Mouse (Mus musculus) gastrocnemius, adult 18-20 months (tissue): ENCODE data around the gene Ttyh3. TPM values are rescaled to one million over a fixed set of nuclear protein-coding genes. Genes with fewer than 3 reads are reported as not detected.

Experiments
- DNase-seq: peaks from one replicate; pipeline ENCODE4 v3.0.0; 2021; ENCODE audit warnings: low spot score
- total RNA-seq, 2 experiments: library from RNA; stranded (reverse); gene quantifications; 2 replicates each; pipeline ENCODE4 v1.2.3; 2021

The Ttyh3 gene
- total RNA-seq, 2 experiments from 2014 or later: 4.1 to 5.4 TPM

DNA sequence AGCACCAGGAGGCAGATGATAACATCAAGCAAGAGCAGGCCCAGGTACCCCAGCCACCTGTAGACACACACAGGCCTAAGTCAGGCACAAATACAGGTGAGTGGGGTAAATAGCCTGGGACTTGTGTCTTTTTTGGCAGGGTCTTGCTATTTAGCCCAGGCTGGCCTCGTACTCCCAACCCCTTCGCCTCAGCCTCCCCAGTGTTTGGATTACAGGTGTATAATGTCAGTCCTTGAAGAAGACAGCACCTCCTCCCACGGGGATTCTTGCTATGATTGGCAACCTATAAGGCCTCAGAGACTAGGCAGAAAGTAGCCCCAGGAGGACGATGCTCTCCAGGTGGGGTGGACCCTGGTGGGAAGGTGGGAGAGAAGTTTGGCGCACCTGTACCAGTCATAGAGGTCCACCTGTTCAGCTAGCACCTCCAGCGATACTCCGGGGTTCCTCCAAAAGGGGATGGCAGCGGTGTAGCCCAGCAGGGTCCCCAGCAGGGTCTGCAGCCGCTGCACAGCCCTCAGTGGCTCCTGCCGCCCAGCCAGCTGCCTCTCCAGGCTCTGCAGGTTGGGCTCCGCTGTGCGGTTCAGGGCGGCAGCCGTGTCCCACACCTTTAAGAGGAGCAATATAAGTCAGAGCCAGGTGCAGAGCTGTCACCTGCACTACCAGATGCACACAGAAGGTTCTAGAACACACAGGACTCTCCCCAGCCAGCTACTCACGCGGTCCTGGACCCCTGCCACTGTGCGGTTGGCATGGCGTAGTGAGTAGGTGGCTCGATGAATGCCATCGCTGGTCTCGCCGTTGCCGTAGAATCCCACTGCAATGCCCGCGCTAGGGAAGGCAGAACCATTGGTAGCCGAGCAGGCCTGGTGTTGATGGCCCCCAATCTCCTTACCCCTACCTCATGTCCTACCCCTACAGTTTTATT lies 13.8 kb downstream of the Ttyh3 start:
- no peak for DNase-seq

DNA sequence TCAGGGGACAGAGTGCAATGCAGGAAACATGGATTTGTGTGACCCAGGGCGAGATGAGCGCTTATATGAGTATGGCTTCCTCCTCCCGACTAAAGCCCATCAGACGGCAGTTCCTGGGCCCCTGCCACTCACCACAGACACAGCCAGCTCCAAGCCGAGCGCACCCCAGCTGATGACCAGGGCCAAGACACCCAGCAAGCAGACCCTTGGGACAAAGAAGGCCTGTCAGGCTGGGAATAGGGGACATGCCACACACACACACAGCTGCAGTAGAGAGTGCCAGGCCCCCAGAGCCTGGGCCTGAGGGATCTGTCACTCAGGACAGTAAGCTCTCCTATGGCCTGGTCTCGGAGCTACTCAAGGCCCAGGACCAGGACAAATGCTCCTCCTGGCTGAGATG lies 15.4 kb downstream of the Ttyh3 start:
- no peak for DNase-seq

DNA sequence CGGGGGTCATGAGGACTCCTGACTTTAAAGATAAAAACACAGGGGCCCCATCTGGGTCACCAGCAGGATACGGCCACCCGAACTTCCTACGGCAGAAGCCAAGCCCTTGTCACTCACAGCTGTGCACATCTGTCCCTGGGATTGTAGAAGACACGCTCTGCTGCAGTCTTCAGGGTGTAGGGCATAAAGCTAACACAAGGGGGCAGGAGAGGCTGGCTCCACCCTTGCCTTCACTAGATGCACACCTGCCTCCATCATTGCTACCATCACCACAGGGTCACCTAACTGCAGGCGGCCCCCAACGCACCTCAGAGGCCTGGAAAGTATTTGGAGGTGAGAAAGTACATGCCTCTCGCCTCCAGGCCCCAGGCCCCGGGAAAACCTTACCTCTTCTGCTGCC lies 19.8 kb downstream of the Ttyh3 start:
- no peak for DNase-seq

DNA sequence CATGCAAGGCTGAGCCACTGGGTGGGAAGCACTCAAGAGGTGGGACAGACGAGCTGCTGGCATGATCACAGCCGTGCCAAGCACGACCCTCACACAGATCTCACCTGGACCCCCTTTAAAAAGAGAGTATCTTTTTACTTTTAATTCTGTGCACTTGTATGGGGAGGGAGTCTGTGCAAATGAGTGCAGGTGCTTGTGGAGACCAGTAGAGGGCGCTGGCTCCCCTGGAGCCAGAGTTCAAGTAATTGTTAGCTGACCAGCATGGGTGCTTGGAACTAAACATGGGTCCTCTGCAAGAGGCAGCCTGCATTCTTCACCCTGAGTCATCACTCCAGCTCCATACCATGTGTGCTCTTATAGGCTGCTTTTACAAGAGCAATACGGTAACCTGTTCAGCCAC lies 21.3 kb downstream of the Ttyh3 start:
- no peak for DNase-seq

DNA sequence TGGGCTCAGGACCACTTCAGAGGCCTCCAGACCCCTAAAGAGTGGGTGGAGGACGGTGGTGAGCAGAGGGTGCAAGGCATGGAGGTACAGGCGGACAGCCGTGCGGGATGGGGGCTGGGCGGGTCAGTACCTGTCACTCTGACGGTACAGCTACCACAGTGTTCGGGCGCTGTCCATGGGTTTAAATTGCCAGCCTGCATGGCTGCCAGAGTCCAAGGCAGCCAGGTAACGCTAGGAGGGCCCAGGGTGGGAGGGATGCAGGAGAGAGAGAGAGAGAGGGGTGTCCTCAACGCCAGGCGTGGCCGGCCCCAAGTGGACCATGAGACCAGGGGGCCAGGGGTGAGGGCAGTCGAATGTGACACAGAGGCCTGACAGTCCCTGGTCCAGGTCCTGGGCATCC lies 23.9 kb downstream of the Ttyh3 start:
- no peak for DNase-seq

DNA sequence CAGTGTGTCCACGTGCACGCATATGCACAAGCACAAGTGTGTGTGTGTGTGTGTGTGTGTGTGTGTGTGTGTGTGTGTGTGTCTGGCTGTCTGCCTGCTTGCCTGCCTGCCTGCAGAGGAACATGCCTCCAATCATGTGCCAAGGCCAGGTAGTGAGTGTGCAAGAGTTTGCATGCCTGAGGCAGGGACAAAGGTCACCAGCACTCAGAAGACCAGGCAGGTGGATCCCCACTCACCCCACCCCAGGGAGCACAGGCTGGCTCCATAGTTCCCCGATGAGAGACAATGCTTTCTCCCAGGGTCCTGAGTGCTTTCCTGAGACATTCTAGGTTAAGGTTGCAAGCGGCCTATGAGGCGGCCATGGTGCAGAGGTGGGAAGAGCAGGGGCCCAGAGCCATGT lies 24.6 kb downstream of the Ttyh3 start:
- no peak for DNase-seq

DNA sequence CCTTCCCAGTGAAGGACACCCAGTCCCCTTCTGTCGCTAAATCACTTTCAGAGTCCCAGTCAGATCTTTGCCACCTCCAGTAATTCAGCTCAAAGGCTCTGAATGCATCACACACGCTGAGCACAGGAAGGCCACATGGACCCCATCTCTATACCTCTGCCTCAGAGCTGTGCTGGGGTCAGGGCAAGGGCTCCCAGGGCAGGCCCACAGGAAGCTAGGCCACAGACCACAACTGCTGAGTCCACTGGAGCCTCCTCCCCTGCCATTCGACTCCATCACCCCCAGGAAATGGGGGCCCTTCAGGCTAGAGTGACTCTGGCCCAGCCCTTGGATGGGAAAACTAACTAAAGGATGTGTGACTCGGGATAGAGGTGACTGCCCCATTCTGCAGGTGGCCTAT lies 25.0 kb downstream of the Ttyh3 start:
- no peak for DNase-seq

DNA sequence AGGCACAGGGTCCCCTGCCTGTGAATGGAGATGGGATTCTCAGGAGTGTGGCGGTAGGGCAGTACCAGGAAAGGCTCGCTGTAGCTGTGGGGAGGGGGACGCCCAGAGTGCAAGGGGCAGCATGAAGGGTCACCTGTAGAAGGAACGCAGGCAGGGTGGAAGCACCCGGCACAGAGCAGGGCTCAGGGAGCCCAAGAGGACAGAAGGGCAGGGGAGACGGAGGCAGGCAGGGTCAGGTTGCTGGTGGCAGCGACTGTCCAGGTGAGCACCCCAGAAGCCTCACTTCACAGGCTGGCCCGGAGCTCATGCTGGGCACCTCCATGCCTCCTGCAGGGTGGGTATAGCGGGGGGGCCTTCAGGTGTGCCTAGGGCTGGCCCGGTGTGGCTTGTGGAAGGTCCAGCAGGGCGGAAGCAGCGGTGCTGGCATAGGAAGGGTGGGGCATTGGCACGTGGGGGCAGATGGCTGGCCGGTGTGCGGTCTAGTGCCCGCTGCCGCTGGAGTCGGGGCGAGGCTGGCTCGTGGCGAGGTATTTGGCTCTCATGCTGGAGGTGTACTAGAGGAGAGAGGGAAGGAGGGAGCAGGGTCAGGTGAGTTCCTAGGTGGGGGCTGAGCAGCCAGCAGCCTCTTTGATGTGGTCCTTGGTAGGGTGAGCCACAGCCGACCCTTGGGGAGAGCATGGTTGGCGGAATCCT lies 25.7 kb downstream of the Ttyh3 start:
- no peak for DNase-seq

DNA sequence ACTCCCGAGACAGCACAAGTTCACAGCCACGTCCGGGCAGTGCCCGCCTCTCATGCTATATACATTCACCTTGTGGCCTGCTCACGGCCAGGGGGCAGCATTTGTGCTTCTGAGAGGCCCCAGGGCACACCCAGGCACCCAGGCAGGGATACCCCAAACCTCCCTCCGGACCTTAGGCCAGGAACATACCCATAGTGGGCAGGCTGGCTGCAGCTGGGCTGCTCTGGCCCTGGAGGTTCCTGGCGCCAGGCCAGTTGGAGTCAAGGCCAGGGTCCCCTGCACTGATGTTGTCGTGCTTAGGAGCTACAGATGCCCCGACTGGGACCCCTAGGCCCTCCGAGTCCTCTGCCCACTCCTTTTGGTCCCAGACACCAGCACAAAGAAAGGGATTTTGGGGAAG lies 27.3 kb downstream of the Ttyh3 start:
- DNase-seq: no peak

DNA sequence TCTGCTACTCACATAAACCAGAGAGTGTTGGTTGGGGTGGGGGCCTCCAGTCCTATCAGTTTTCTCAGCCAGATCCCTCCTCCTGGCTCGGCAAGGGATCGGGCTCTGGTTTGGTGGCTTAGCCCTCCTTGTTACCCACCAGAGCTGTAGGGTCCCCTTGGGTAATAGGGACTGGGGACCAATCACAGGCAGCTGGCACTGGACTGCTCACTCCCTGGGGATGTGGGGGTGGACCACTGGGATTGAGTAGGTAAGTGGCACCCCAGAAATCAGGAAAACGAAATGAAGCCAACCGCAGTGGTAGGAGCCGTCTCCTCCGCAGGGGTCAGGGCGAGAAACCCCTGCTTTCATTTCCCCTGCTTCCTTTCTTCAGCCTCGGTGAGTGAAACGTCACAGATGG lies 27.7 kb downstream of the Ttyh3 start:
- no peak for DNase-seq

DNA sequence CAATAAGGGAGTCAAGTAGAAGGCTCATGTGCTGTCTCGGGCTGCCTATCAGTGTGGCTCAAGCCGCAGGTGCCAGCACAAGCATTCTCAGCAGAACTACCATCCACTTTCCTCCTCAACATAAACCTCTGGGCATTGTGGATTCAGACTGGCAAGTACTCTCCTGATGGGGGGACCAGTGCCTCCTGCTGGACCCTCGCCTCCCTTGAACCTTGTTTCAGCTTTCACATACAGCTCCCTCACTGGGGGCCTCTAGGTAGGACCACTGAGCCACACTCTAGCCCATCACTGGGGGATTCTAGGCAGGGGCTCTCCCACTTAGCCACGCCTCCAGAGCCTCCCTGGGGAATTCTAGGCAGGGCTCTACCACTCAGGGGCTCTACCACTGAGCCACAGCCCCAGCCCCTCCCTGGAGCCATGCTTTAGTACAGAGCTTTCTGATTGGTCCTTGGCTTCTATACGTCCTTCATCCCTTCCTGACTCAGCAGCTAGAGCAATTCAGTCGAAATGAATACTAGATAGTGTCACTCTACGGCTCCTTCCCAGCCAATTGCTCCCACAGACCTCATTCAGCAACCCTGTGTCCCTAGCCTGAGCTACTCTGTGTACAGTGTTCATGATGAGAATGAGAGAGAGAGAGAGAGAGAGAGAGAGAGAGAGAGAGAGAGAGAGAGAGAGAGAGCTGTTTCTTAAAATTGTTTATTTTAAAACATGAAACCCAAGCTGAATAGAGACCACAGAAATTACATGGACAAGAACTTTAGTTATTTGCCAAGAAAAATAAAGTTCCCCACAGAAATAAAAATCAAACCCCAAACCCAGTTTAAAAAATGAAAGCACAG lies 28.7 kb downstream of the Ttyh3 start:
- no peak for DNase-seq

DNA sequence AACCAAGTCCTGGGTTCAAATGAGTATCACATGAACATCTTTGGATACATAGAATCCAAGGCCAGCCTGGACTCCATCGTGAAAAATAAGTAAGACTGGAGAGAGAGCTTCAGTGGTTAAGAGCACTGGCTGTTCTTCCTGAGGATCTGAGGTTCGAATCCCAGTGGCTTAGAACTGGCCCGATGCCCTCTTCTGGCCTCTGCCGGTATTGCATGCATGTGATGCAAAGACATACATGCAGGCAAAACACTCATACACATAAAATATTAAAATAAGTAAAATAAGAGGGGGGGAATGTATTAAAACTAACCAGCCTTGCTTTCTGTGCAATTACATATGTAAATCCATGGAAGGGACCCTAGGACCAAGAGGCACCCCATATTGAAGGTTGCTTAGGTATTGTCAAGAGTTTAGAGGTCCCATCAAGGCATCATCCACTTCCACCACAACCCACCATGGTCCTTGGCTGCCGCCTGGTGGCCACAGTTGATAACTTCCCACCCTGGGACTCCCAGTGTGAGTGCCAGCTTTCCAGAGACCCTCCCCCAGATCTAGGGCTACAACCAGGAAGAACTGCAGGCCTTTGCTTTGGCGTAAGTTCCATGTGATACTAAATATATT lies 29.6 kb downstream of the Ttyh3 start:
- DNase-seq: peak; percentile 70

DNA sequence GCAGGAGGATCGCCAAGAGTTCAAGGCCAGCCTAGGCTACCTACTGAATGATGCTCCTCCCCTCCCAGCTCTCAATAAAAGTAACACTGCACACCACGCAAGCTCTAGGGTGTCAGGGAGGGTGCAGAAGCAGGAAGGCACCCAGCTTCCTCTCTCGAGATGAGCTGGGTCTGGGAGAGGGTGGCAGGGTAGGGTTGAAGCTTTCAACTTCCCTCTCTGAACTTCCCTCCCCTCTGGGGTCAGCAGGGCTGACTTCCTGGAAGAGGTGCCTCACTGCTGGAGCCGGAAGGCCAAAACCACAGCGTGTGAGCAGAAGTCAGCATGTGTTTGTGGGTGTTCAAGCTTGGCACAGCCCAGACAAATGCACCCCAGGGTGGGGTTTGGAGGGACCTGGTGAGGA lies 31.1 kb downstream of the Ttyh3 start:
- no peak for DNase-seq

DNA sequence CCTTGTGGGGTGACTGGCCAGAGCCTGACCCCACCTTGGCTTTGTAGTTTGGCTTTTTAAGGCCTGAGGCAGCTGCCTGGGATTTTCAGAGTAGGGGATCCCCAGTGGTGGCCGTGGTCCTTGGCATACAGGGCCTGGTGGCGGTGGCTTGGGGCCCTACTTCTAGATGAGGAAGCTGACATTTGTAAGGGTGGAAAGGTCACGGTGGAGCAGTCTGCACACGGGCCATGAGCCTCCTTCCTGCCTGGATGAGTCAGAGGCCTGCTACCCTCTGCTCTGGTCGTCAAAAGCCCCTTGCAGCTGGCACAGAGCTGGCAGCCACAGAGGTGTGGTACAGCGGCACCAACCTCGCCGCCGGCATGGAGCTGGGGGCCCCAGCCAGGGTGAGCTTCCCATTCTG lies 32.1 kb downstream of the Ttyh3 start:
- no peak for DNase-seq

DNA sequence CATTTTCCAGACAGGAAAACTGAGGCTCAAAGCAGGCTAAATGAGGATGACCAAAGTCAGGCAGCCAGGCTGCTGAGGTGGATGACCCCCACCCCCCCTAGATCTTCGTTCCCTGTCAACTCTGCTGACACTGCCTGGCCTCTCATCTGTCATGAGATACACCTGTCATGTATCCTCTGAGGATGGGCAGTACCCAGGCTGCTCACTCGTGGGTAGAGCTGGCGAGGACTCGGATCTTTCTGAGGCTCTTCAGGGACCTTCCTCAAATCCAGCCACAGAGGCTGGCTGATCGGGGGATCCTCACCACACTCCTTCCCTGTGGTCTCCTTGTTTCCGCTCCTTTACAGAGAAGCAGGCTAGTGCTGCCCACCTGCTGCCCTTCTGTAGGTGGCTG lies 32.7 kb downstream of the Ttyh3 start:
- no peak for DNase-seq

DNA sequence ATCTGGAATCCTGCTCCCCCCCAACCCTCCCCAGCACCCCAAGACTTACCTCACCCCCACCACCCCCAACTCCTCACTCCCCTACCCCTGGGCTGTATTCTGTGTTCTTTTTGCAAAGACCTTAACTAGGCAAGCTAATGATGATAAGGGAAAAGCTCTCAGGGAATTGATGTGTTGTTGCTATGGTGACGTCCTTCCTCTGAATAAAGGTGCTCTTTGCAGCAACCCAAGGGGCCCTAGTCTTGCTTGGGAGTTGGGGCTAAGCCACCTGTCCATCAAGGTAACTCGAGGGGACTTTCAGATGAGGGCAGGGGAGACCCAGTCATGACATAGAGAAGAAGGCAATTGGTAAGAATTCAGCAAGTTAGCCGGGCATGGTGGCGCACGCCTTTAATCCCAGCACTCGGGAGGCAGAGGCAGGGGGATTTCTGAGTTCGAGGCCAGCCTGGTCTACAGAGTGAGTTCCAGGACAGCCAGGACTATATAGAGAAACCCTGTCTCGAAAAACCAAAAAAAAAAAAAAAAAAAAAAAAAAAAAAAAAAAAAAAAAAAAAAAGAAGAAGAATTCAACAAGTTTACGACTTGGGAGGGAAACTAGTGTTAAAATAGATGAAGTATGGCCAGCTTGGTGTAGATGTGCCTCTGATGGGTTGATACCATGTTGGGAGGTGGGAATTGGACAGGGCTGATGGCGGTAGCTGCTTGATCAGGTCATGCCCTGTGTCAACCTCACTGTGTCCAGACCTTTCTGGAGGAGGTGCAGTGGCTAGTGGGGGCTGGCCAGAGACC lies 33.3 kb downstream of the Ttyh3 start:
- no peak for DNase-seq

DNA sequence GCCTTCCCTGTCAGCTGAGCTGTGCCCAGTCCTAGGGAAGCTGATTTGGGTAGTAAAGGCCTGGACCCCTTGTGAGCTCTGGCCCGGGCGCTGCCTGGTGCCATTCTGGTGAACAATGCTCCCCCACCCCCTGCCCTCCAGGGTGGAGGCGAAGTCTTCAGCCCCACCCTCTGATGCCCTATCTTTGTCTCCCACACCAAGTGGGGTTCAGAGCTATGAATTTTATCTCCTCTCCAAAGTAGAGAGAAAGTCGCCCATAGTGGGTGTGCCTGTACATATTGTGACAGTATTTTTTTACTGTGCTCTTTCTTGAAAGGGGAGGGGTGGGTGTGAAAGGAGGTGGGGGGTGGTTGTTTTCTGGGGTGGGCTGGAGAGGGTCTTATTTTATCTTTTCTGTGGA lies 34.0 kb downstream of the Ttyh3 start:
- no peak for DNase-seq

DNA sequence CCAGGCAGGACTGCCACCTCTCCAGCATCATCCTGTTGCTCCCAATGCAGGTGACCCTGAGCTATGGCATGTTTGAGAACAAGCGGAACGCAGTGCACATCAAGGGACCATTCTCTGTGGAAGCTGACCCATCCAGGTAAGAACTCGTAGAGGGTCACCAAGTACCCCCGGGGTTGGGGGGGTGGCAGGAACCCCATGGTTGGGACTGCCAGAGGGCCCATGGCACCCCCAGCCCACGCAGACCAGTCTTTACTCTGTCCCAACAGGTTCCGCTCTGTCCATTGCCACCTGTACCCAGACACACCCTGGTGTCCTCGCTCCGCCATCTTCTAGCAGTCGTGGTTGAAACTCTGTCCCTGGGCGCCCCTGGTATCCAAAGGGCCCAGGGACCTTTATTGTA lies 34.7 kb downstream of the Ttyh3 start:
- no peak for DNase-seq

DNA sequence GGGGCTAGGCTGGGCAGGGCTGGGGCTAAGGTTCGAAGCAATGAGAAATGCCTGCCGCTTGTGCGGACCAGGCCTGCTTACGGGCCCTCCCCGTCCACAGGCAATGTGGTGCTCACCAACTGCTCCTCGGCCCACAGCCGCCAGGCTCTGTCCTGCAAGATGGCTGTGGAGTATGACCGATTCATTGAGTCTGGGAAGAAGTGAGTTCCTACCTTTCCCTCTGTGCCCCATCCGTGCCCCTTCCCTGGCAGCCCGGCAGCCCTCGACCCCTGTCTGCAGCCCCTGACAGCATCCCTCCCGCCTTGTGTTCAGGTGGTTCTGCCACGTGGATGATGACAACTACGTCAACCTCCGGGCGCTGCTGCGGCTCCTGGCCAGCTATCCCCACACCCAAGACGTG lies 36.6 kb downstream of the Ttyh3 start:
- no peak for DNase-seq

DNA sequence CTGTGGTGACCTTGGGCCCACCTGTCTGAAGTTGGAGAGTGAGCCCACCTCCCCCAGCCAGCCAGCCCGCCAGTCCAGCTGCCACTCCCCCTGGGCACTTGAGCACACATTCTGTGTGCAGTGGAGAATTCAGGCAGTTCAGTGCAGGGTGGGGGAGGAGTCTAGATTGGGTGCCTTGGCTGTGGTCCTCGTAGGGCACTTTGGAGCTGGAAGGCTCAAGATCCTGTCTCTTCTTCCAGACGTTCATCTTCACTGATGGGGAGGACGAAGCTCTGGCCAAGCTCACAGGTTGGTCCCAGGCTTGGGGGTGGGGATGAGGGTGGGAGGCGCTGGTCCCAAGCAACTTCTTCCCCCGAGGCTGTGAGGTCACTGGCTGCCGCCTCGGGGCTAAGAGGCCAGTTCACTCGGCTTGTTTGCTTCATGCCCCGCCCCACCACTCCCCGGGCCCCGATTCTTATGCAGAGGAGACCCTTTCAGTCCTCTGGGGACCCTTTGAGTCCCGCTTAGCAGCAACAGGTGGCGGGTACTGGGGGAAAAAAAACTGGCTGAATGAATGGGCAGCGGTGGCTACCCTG lies 37.1 kb downstream of the Ttyh3 start:
- no peak for DNase-seq
